Mouse (Mus musculus) heart, postnatal 0 days (tissue): ENCODE measurements at regions not wholly inside any gene's neighbourhood (a gene's known extent, or its start where the extent isn't known, plus 50 kb on each side); places are given as distances from the start of the nearest gene placed in this dataset.

Source experiments
- CTCF ChIP-seq: IDR thresholded peaks from 2 replicates; pipeline ENCODE4 v1.5.1; 2016; ENCODE audit warnings: antibody characterized with exemption, control low read depth, low read depth
- EP300 ChIP-seq: IDR thresholded peaks from 2 replicates; pipeline ENCODE4 v1.6.1; 2016; ENCODE audit warnings: antibody characterized with exemption, low read depth

GRCm38 (mm10) chr10:99927913-99928312 lies 87.5 kb upstream of the Kitl start:
- TF ChIP-seq CTCF (no peak), EP300 (no peak)
